Mouse (Mus musculus): Measurements from ENCODE around the gene Tipin.

DNA sequence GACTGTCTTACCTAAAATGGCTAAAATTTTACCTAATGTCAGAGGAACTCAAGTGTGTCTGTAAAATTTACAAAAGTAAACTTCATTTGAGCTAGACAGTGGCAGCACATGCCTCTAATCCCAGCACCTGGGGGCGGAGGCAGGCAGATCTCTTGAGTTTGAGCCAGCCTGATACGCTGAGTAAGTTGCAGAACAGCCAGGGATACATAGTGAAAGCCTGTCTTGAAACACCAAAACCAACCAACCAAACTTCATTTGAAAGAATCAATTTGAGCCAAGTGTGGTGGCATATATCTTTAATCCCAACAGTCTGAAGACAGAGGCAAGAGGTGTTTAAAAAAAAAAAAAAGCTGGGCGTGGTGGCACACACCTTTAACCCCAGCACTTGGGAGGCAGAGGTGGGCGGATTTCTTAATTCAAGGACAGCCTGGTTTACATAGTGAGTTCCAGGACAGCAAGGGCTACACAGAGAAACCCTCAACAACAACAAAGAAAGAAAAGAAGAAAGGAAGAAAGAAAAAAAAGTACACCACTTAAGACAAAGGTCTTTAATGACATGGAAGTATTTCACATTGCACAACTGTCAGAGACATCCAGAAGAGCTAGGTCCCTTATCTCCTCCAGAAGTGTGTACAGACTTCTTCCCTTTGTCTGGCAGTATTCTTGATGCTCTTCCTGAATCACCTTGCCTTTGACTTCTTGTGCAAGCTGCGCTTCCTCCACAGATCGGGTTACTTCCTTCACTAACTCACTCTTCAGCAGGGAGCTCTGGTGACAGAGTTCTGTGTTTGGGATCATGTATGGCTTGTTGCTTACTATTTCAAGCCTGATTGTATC lies 25.3 kb downstream of the Tipin start:
- no peak for TF ChIP-seq POLR2A (IDR thresholded peaks at IDR 0.05; ENCODE audit: extremely low read depth, insufficient read depth, low read length)
- TF ChIP-seq CTCF (IDR thresholded peaks at IDR 0.05; ENCODE audit: low read depth, low read length): no peak
